Mouse (Mus musculus) stomach, embryonic 16.5 days (tissue): ENCODE measurements at regions not wholly inside any gene's neighbourhood (a gene's known extent, or its start where the extent isn't known, plus 50 kb on each side); places are given as distances from the start of the nearest gene placed in this dataset.

ENCODE experiments used
- ATAC-seq: fragments of 200-750 bp; cut with Nextera tagmentation; 2 replicates; pipeline ENCODE4 v1.8.0; 2017; ENCODE audit warnings: moderate number of reproducible peaks, moderate TSS enrichment; ENCODE audit not compliant: insufficient read depth, low FRiP score
- H3K27ac ChIP-seq: fragments of 300-500 bp; sonication (generic); 2 replicates; pipeline ENCODE4 v1.5.1; 2014; ENCODE audit warnings: low read length
- H3K27me3 ChIP-seq: fragments of 300-500 bp; sonication (generic); 2 replicates; pipeline ENCODE4 v1.6.1; 2014; ENCODE audit warnings: low read length, control low read depth, mixed read lengths; ENCODE audit not compliant: control insufficient read depth, insufficient read depth
- H3K36me3 ChIP-seq: fragments of 300-500 bp; sonication (generic); 2 replicates; pipeline ENCODE4 v1.6.1; 2014; ENCODE audit warnings: low read length; ENCODE audit not compliant: control insufficient read depth, insufficient read depth
- H3K4me1 ChIP-seq: fragments of 300-500 bp; sonication (generic); 2 replicates; pipeline ENCODE4 v1.6.1; 2014; ENCODE audit warnings: low read length, control low read depth, mixed read lengths; ENCODE audit not compliant: control insufficient read depth, insufficient read depth
- H3K4me2 ChIP-seq: fragments of 300-500 bp; sonication (generic); 2 replicates; pipeline ENCODE4 v1.6.1; 2014; ENCODE audit warnings: low read depth, low read length, mixed read lengths
- H3K4me3 ChIP-seq: fragments of 300-500 bp; sonication (generic); replicated peaks from 2 replicates; pipeline ENCODE4 v1.5.1; 2014; ENCODE audit warnings: mild to moderate bottlenecking, low read length
- H3K9ac ChIP-seq: fragments of 300-500 bp; sonication (generic); 2 replicates; pipeline ENCODE4 v1.6.1; 2014; ENCODE audit warnings: low read length
- H3K9me3 ChIP-seq: fragments of 300-500 bp; sonication (generic); replicated peaks from 2 replicates; pipeline ENCODE4 v1.6.1; 2016; ENCODE audit warnings: low read length, control low read depth; ENCODE audit not compliant: control insufficient read depth
- WGBS: fragments of 180-500 bp; shearing (Covaris S2); extraction: QIAGEN DNeasy Blood & Tissue Kit; methylation state at CpG from one replicate; pipeline ENCODE4 v1.1.7; 2014; 5-methylcytosine and 5-hydroxymethylcytosine counted together

DNA sequence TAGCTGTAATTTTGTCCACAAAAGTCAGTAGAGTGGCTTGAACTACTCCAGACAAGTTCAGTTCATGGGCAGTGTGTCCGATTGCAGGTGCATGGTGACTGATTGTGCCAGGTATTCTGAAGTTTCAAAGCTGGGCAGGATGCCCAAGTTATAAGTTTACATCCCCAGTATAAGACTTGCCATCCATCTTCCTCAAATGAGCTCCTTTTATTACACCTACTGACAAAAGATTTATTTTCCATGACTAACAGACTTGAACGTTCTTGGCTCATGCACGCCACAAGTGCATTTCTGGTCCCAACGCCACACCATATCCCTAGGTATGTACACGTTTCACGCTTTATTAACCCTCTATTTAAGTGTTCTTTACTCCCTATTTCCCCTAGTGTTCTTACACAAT is 117.4 kb upstream of the Etl4 start:
- Histone ChIP-seq H3K27me3 (no peaks in the 10 kb centered on the region), H3K4me2 (no peak overlapping the region), H3K27ac (no peak overlapping the region), H3K9ac (no peak overlapping the region), H3K9me3 (no peaks in the 10 kb centered on the region), H3K4me1 (no peaks in the 10 kb centered on the region; the same call in 1 of the 2 replicates), H3K4me3 (no peak overlapping the region), H3K36me3 (no peaks in the 10 kb centered on the region)
- WGBS, result 66% methylated on average over 6 of the region's 6 CpGs
- ATAC-seq, result no peak

DNA sequence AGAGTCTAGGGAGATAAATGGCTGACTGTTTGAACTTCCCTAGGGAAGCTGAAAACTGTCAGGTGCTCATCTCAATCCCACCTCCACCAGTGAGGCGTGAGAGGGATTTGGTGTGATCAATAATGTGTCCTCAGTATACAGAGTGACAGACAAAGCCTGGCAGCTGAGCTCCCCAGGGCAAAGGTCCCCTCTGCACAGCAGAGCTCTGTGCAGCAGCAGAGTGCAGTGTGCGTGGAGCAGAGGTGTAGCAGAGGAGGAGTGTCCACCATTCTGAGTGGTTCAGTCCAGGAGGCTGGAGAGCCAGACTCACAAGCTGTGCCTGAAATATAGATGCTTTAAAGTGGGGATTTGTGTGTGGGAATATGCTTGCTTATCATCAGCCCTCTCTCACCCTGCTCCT is 112.8 kb upstream of the Etl4 start:
- no peaks in the 10 kb centered on the region for H3K36me3 ChIP-seq
- ATAC-seq, result no peak
- no peaks in the 10 kb centered on the region; the same call in 1 of the 2 replicates for H3K4me1 ChIP-seq
- H3K27ac ChIP-seq, result no peak overlapping the region
- no peaks in the 10 kb centered on the region for H3K9me3 ChIP-seq
- no peaks in the 10 kb centered on the region for H3K27me3 ChIP-seq
- 22% methylated on average over 2 of the region's 2 CpGs for WGBS
- H3K4me3 ChIP-seq, result no peak overlapping the region
- no peak overlapping the region for H3K9ac ChIP-seq
- H3K4me2 ChIP-seq, result no peak overlapping the region
